29 mouse cellular contexts compared by ENCODE assay signal in the genomic region with DNA sequence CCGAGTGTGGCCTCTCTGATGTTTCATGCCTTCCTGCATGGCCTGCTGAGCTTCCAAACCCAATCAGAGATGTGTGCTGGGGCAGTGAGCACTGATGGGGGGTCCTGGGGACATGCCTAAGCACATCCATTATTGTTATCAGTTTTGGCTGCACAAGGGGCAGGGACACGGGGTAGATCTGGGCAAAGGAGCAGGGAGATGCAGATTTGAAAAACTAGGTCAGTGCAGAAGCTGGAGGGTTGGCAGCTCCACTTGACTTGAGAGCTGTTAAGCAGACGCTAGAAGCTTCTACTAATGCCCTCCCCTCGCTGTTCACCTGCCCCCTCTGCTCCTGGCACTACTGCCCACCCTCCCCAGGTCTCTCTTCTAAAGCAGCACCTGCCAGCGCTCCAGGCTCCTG. TPM values are rescaled to one million over a fixed set of nuclear protein-coding genes. Genes with fewer than 3 reads are reported as not detected.
A peak's percentile ranks its signal among the peaks of the same experiment; 100 is the strongest.
DNase-seq lines count a peak whose midpoint lies in the region; ATAC-seq lines count a peak whose summit lies in the region.
"Had no signal": no experiment of that assay in that cellular context is flagged by ENCODE, and none has a peak within 500 bp of the region (broad histone marks: within the 10 kb centered on the region; RNA-seq: fewer than 3 reads in every experiment).

No protein-coding gene starts in this region.

- H3K4me3 ChIP-seq in hindbrain, embryonic 10.5 days, result no peak overlapping the region
- no peak overlapping the region for H3K4me3 ChIP-seq in hindbrain, embryonic 12.5 days
- H3K4me3 ChIP-seq in forebrain, embryonic 14.5 days (ENCODE audit: low read depth, low read length), result no peak overlapping the region
- no peak overlapping the region for H3K4me3 ChIP-seq in heart, embryonic 11.5 days (ENCODE audit: low read depth, low read length)
- H3K4me3 ChIP-seq: embryonic facial prominence, embryonic 10.5 days; embryonic facial prominence, embryonic 15.5 days; heart, embryonic 10.5 days; neural tube, embryonic 12.5 days had no signal

- no peaks in the 10 kb centered on the region; the same call in 1 of the 2 replicates for H3K27me3 ChIP-seq in hindbrain, embryonic 10.5 days (ENCODE audit: insufficient read depth, poor library complexity, severe bottlenecking)
- peaks cover 3% of the 10 kb centered on the region; the same call in 1 of the 2 replicates for H3K27me3 ChIP-seq in hindbrain, embryonic 12.5 days
- H3K27me3 ChIP-seq in forebrain, embryonic 14.5 days (replicated peaks; ENCODE audit: control insufficient read depth, insufficient read depth, low read length), result no peaks in the 10 kb centered on the region
- H3K27me3 ChIP-seq in heart, embryonic 11.5 days (ENCODE audit: control insufficient read depth, insufficient read depth, low read length), result no peaks in the 10 kb centered on the region
- H3K27me3 ChIP-seq: embryonic facial prominence, embryonic 15.5 days; neural tube, embryonic 12.5 days had no signal

- ATAC-seq in hindbrain, embryonic 12.5 days (ENCODE audit: low FRiP score), result no peak
- no peak for ATAC-seq in forebrain, embryonic 14.5 days
- ATAC-seq in heart, embryonic 11.5 days (replicated peaks; ENCODE audit: insufficient number of reproducible peaks, low FRiP score, low TSS enrichment), result no peak
- ATAC-seq: CD4-positive, CD25-positive, alpha-beta regulatory T cell, adult 4 months; intestine, postnatal 0 days had no signal

- whole genome bisulfite sequencing in hindbrain, embryonic 10.5 days, result 78% methylated on average over 5 of the region's 5 CpGs
- WGBS in hindbrain, embryonic 12.5 days, result 68% methylated on average over 5 of the region's 5 CpGs
- 85% methylated on average over 5 of the region's 5 CpGs for WGBS in forebrain, embryonic 14.5 days
- WGBS in heart, embryonic 11.5 days (ENCODE audit: insufficient replicate concordance), result 62% methylated on average over 5 of the region's 5 CpGs

- peaks cover 31% of the 10 kb centered on the region for H3K4me1 ChIP-seq in hindbrain, embryonic 10.5 days (replicated peaks)
- H3K4me1 ChIP-seq in hindbrain, embryonic 12.5 days, result peaks cover 14% of the 10 kb centered on the region; the same call in 1 of the 2 replicates
- peaks cover 9% of the 10 kb centered on the region for H3K4me1 ChIP-seq in forebrain, embryonic 14.5 days (ENCODE audit: control insufficient read depth, insufficient read depth, low read length)
- no peaks in the 10 kb centered on the region for H3K4me1 ChIP-seq in heart, embryonic 11.5 days (ENCODE audit: control insufficient read depth, insufficient read depth, low read length)
- H3K4me1 ChIP-seq: embryonic facial prominence, embryonic 10.5 days; embryonic facial prominence, embryonic 15.5 days; heart, embryonic 10.5 days had no signal

- peak; percentile 32 to 36 for DNase-seq in cerebellum, adult 18-20 months
- no peak for DNase-seq in cerebellum, adult 9-10 months
- DNase-seq in hindbrain, embryonic 10.5 days (ENCODE audit: low spot score), result no peak
- peak; percentile 61 for DNase-seq in cerebellum, adult 9-11 months
- no peak for DNase-seq in forebrain, embryonic 14.5 days (ENCODE audit: low spot score)
- DNase-seq in neural tube, embryonic 10.5 days (ENCODE audit: extremely low spot score, low spot score), result no peak
- DNase-seq: adrenal gland, postnatal 25 days; gastrocnemius, postnatal 25 days; heart, adult 11 months; heart, postnatal 36 days; kidney, adult 9 months; kidney, postnatal 10 days; layer of hippocampus, postnatal 36 days; liver; lung, adult 2 months; lung, postnatal 10 days; thymus, adult 2 months; thymus, postnatal 36 days had no signal

- H3K27ac ChIP-seq in hindbrain, embryonic 10.5 days, result peak overlapping the region; percentile 17
- H3K27ac ChIP-seq in hindbrain, embryonic 12.5 days, result no peak overlapping the region
- H3K27ac ChIP-seq in forebrain, embryonic 14.5 days (ENCODE audit: low read depth, low read length), result peak overlapping the region; percentile 23; the same call in 1 of the 2 replicates
- no peak overlapping the region for H3K27ac ChIP-seq in heart, embryonic 11.5 days (ENCODE audit: low read depth, low read length)
- H3K27ac ChIP-seq: embryonic facial prominence, embryonic 10.5 days; embryonic facial prominence, embryonic 15.5 days; heart, embryonic 10.5 days; hindbrain, embryonic 14.5 days; liver, embryonic 14.5 days; macrophage; neural tube, embryonic 12.5 days had no signal

- no peaks in the 10 kb centered on the region for H3K36me3 ChIP-seq in hindbrain, embryonic 10.5 days
- H3K36me3 ChIP-seq in hindbrain, embryonic 12.5 days, result no peaks in the 10 kb centered on the region
- no peaks in the 10 kb centered on the region for H3K36me3 ChIP-seq in forebrain, embryonic 14.5 days (ENCODE audit: control insufficient read depth, insufficient read depth, low read length)
- no peaks in the 10 kb centered on the region for H3K36me3 ChIP-seq in heart, embryonic 11.5 days (ENCODE audit: control insufficient read depth, insufficient read depth, low read length)
- H3K36me3 ChIP-seq: embryonic facial prominence, embryonic 10.5 days; embryonic facial prominence, embryonic 15.5 days; heart, embryonic 10.5 days; neural tube, embryonic 12.5 days had no signal

- 0 out of 2 replicates have a peak, but pooled peaks cover 6% of the 10 kb centered on the region for H3K9me3 ChIP-seq in hindbrain, embryonic 10.5 days
- no peaks in the 10 kb centered on the region; the same call in 1 of the 2 replicates for H3K9me3 ChIP-seq in hindbrain, embryonic 12.5 days (replicated peaks)
- H3K9me3 ChIP-seq in forebrain, embryonic 14.5 days (replicated peaks; ENCODE audit: control insufficient read depth, low read length), result no peaks in the 10 kb centered on the region
- no peaks in the 10 kb centered on the region for H3K9me3 ChIP-seq in heart, embryonic 11.5 days (replicated peaks; ENCODE audit: control insufficient read depth, low read length)
- H3K9me3 ChIP-seq: embryonic facial prominence, embryonic 10.5 days; embryonic facial prominence, embryonic 15.5 days; neural tube, embryonic 12.5 days had no signal

- no peak overlapping the region for H3K9ac ChIP-seq in hindbrain, embryonic 12.5 days
- no peak overlapping the region for H3K9ac ChIP-seq in forebrain, embryonic 14.5 days (ENCODE audit: low read length)
- H3K9ac ChIP-seq in heart, embryonic 11.5 days (ENCODE audit: low read depth, low read length), result no peak overlapping the region
- H3K9ac ChIP-seq: embryonic facial prominence, embryonic 15.5 days; hindbrain, embryonic 14.5 days; liver, embryonic 14.5 days; neural tube, embryonic 12.5 days had no signal

- H3K4me2 ChIP-seq in hindbrain, embryonic 12.5 days (replicated peaks), result no peak overlapping the region
- H3K4me2 ChIP-seq in forebrain, embryonic 14.5 days (ENCODE audit: low read length), result no peak overlapping the region
- no peak overlapping the region for H3K4me2 ChIP-seq in heart, embryonic 11.5 days
- H3K4me2 ChIP-seq: embryonic facial prominence, embryonic 15.5 days; hindbrain, embryonic 14.5 days; neural tube, embryonic 12.5 days had no signal

RNA-seq across cellular contexts. Expression of a gene that starts 20.5 kb away (rescaled TPM):
- 6.7 and 13.8 TPM in 2 replicates for polyA plus RNA-seq in hindbrain, embryonic 10.5 days (2016; fragmentation: Nextera tagmentation; extraction: Ambion mirVana)
- polyA plus RNA-seq in hindbrain, embryonic 12.5 days (2016; fragmentation: Nextera tagmentation; extraction: Ambion mirVana), result 14.7 and 15.0 TPM in 2 replicates
- polyA plus RNA-seq in forebrain, embryonic 14.5 days (2014; fragmentation: Nextera tagmentation; extraction: Ambion mirVana), result 30.0 and 40.3 TPM in 2 replicates
- polyA plus RNA-seq in heart, embryonic 11.5 days (2014; fragmentation: Nextera tagmentation; extraction: Ambion mirVana), result 0.11 and 0.39 TPM in 2 replicates
- polyA plus RNA-seq: CD4-positive, CD25-positive, alpha-beta regulatory T cell, adult 4 months; macrophage had no signal

Comparison
In these comparisons a context has a peak if more than half of its experiments do, and no peak if none do; other contexts are left out.
1. DNase-seq: peak in cerebellum, adult 18-20 months (2 of 2) and cerebellum, adult 9-11 months (single experiment); none in cerebellum, adult 9-10 months (single experiment), hindbrain, embryonic 10.5 days (single experiment), forebrain, embryonic 14.5 days (single experiment) and neural tube, embryonic 10.5 days (single experiment).
2. H3K27ac ChIP-seq: peak in hindbrain, embryonic 10.5 days (single experiment) and forebrain, embryonic 14.5 days (single experiment); none in hindbrain, embryonic 12.5 days (single experiment) and heart, embryonic 11.5 days (single experiment).